Comparison of ENCODE assay signal across 10 mouse cellular contexts in the genomic region with DNA sequence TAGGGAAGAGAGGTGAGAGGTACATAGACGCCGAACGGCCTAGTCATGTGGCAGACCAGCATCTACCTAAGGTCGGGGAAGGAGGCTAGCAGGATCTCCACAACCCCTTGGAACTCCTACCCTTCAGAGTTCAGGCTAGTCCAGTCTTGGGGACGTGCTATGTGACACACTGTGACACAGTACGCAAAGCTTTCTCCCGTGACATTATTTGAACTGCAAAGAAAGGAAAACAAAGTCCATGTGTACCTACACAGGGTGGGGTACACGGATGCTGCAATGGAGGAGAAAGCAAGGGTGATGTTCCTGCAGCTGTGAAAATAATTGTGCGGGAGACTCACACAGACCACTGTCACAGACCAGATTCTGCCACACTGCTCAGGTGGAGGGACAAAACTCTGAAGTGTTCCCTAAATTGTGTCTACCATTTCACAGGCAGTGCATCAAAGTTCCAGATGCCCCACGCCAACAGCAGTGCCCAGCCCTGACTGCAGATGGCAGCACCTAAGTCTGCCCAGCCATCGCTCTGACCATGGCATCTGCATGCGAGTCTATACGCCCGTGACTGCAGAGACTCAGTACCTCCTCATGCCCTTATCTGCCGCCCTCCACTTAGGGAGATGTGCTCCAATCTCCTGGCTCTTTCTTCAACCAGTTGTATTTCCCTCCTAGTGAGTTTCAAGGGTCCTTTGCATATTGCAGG.
DNase-seq lines count a peak whose midpoint lies in the region; ATAC-seq and TF ChIP-seq lines count a peak whose summit lies in the region.
"Had no signal": no experiment of that assay in that cellular context is flagged by ENCODE, and none has a peak within 500 bp of the region (broad histone marks: within the 10 kb centered on the region; RNA-seq: fewer than 3 reads in every experiment).

No protein-coding gene starts in this region.

- peak; percentile 73 for TF ChIP-seq CTCF in liver, embryonic 14.5 days (IDR thresholded peaks at IDR 0.05; ENCODE audit: low read depth)
- peak; percentile 59 for TF ChIP-seq CTCF in liver, postnatal 0 days (IDR thresholded peaks at IDR 0.05; ENCODE audit: low read depth)

- WGBS in forebrain, embryonic 16.5 days = 85% methylated on average over 15 of the region's 15 CpGs
- 88% methylated on average over 15 of the region's 15 CpGs for WGBS in forebrain, embryonic 11.5 days
- WGBS in liver, embryonic 14.5 days (ENCODE audit: insufficient replicate concordance) = 68% methylated on average over 15 of the region's 15 CpGs
- 76% methylated on average over 15 of the region's 15 CpGs for WGBS in liver, embryonic 11.5 days
- 68% methylated on average over 15 of the region's 15 CpGs for WGBS in liver, postnatal 0 days (ENCODE audit: insufficient replicate concordance)

- no peak for TF ChIP-seq EP300 in liver, embryonic 14.5 days (IDR thresholded peaks at IDR 0.05; ENCODE audit: low read depth)
- no peak for TF ChIP-seq EP300 in liver, postnatal 0 days (IDR thresholded peaks at IDR 0.05; ENCODE audit: low read depth)

- no peak overlapping the region for H3K4me3 ChIP-seq in forebrain, embryonic 16.5 days (replicated peaks; ENCODE audit: low read length)
- no peak overlapping the region for H3K4me3 ChIP-seq in forebrain, embryonic 11.5 days (ENCODE audit: low read depth, low read length)
- no peak overlapping the region for H3K4me3 ChIP-seq in liver, embryonic 14.5 days (ENCODE audit: insufficient read depth in 1 of 2, low read depth in 2 of 2, low read length in 2 of 2)
- H3K4me3 ChIP-seq in liver, embryonic 11.5 days (ENCODE audit: low read depth, low read length) = no peak overlapping the region
- no peak overlapping the region for H3K4me3 ChIP-seq in liver, postnatal 0 days (ENCODE audit: low read depth, low read length)
- H3K4me3 ChIP-seq: midbrain, embryonic 12.5 days had no signal

- no peaks in the 10 kb centered on the region for H3K36me3 ChIP-seq in forebrain, embryonic 16.5 days (ENCODE audit: control insufficient read depth, insufficient read depth)
- H3K36me3 ChIP-seq in forebrain, embryonic 11.5 days (ENCODE audit: control insufficient read depth, insufficient read depth, low read length) = no peaks in the 10 kb centered on the region
- H3K36me3 ChIP-seq in liver, embryonic 14.5 days (replicated peaks; ENCODE audit: control insufficient read depth, insufficient read depth, low read depth) = no peaks in the 10 kb centered on the region
- H3K36me3 ChIP-seq in liver, embryonic 11.5 days (ENCODE audit: control insufficient read depth, insufficient read depth, low read length) = no peaks in the 10 kb centered on the region
- H3K36me3 ChIP-seq in liver, postnatal 0 days (replicated peaks; ENCODE audit: insufficient read depth, low read length) = no peaks in the 10 kb centered on the region
- H3K36me3 ChIP-seq: midbrain, embryonic 12.5 days had no signal

- no peaks in the 10 kb centered on the region for H3K27me3 ChIP-seq in forebrain, embryonic 16.5 days (replicated peaks; ENCODE audit: control insufficient read depth, insufficient read depth, low read length)
- H3K27me3 ChIP-seq in forebrain, embryonic 11.5 days (ENCODE audit: control insufficient read depth, insufficient read depth, low read length) = no peaks in the 10 kb centered on the region
- H3K27me3 ChIP-seq in liver, embryonic 14.5 days (ENCODE audit: control insufficient read depth, insufficient read depth, low read length) = no peaks in the 10 kb centered on the region
- H3K27me3 ChIP-seq in liver, embryonic 11.5 days (replicated peaks; ENCODE audit: control insufficient read depth, insufficient read depth, low read length) = no peaks in the 10 kb centered on the region
- no peaks in the 10 kb centered on the region for H3K27me3 ChIP-seq in liver, postnatal 0 days (ENCODE audit: insufficient read depth, low read length)
- H3K27me3 ChIP-seq: midbrain, embryonic 12.5 days had no signal

- H3K4me2 ChIP-seq in forebrain, embryonic 16.5 days (ENCODE audit: low read length) = no peak overlapping the region
- H3K4me2 ChIP-seq in forebrain, embryonic 11.5 days (ENCODE audit: low read depth, low read length, severe bottlenecking) = no peak overlapping the region
- no peak overlapping the region for H3K4me2 ChIP-seq in liver, embryonic 14.5 days (ENCODE audit: low read depth)
- no peak overlapping the region for H3K4me2 ChIP-seq in liver, embryonic 11.5 days
- H3K4me2 ChIP-seq in liver, postnatal 0 days (ENCODE audit: low read depth, low read length) = no peak overlapping the region
- H3K4me2 ChIP-seq: midbrain, embryonic 12.5 days had no signal

- DNase-seq in forebrain, embryonic 11.5 days (ENCODE audit: low spot score) = no peak
- no peak for DNase-seq in liver, embryonic 14.5 days (ENCODE audit: low read depth in 3 of 3, low spot score in 3 of 3)
- DNase-seq in liver, embryonic 11.5 days (ENCODE audit: low spot score) = no peak
- peak; percentile 12 for DNase-seq in NIH3T3 (ENCODE audit: low read depth)
- no peak for DNase-seq in liver, postnatal 0 days
- no peak for DNase-seq in layer of hippocampus, adult 18-20 months (ENCODE audit: low spot score in 2 of 2)
- no peak for DNase-seq in layer of hippocampus, adult 8-10 months (ENCODE audit: low spot score in 2 of 2)
- DNase-seq: adrenal gland, adult 8-10 months had no signal

- no peak for ATAC-seq in forebrain, embryonic 16.5 days
- no peak for ATAC-seq in forebrain, embryonic 11.5 days (replicated peaks; ENCODE audit: low FRiP score)
- no peak for ATAC-seq in liver, embryonic 14.5 days (ENCODE audit: insufficient read depth)
- no peak for ATAC-seq in liver, embryonic 11.5 days (replicated peaks; ENCODE audit: low FRiP score)
- peak; percentile 75 for ATAC-seq in liver, postnatal 0 days

- H3K27ac ChIP-seq in forebrain, embryonic 16.5 days (ENCODE audit: low read length) = peak overlapping the region; percentile 18; the same call in 1 of the 2 replicates
- no peak overlapping the region for H3K27ac ChIP-seq in forebrain, embryonic 11.5 days (ENCODE audit: low read depth, low read length)
- no peak overlapping the region for H3K27ac ChIP-seq in liver, embryonic 14.5 days
- no peak overlapping the region for H3K27ac ChIP-seq in liver, embryonic 11.5 days (ENCODE audit: low read depth, low read length)
- no peak overlapping the region; the same call in 1 of the 2 replicates for H3K27ac ChIP-seq in liver, postnatal 0 days (ENCODE audit: low read depth)
- H3K27ac ChIP-seq: midbrain, embryonic 12.5 days had no signal

- no peak overlapping the region for H3K9ac ChIP-seq in forebrain, embryonic 16.5 days (replicated peaks; ENCODE audit: low read depth, low read length)
- no peak overlapping the region; the same call in 1 of the 2 replicates for H3K9ac ChIP-seq in forebrain, embryonic 11.5 days (ENCODE audit: low read length)
- no peak overlapping the region for H3K9ac ChIP-seq in liver, embryonic 14.5 days (replicated peaks)
- no peak overlapping the region for H3K9ac ChIP-seq in liver, embryonic 11.5 days (ENCODE audit: low read depth, low read length)
- H3K9ac ChIP-seq in liver, postnatal 0 days (replicated peaks) = no peak overlapping the region
- H3K9ac ChIP-seq: midbrain, embryonic 12.5 days had no signal

- H3K9me3 ChIP-seq in forebrain, embryonic 16.5 days (ENCODE audit: control insufficient read depth, low read length) = no peaks in the 10 kb centered on the region
- no peaks in the 10 kb centered on the region for H3K9me3 ChIP-seq in forebrain, embryonic 11.5 days (ENCODE audit: control insufficient read depth, low read length)
- no peaks in the 10 kb centered on the region for H3K9me3 ChIP-seq in liver, embryonic 14.5 days (ENCODE audit: control insufficient read depth, low read length)
- H3K9me3 ChIP-seq in liver, embryonic 11.5 days (ENCODE audit: control insufficient read depth, low read length) = no peaks in the 10 kb centered on the region
- H3K9me3 ChIP-seq in liver, postnatal 0 days (ENCODE audit: low read length) = no peaks in the 10 kb centered on the region
- H3K9me3 ChIP-seq: midbrain, embryonic 12.5 days had no signal

- H3K4me1 ChIP-seq in forebrain, embryonic 16.5 days (replicated peaks; ENCODE audit: control insufficient read depth, insufficient read depth, low read length) = peaks cover 9% of the 10 kb centered on the region
- H3K4me1 ChIP-seq in forebrain, embryonic 11.5 days (replicated peaks; ENCODE audit: control insufficient read depth, insufficient read depth, low read length) = no peaks in the 10 kb centered on the region
- H3K4me1 ChIP-seq in liver, embryonic 14.5 days (replicated peaks; ENCODE audit: control insufficient read depth in 2 of 2, insufficient read depth in 2 of 2, low read length in 1 of 2) = no peaks in the 10 kb centered on the region; a peak in 1 of 4 replicates
- no peaks in the 10 kb centered on the region for H3K4me1 ChIP-seq in liver, embryonic 11.5 days (replicated peaks; ENCODE audit: control insufficient read depth, insufficient read depth, low read length)
- H3K4me1 ChIP-seq in liver, postnatal 0 days (ENCODE audit: insufficient read depth) = peaks cover 18% of the 10 kb centered on the region
